Mouse (Mus musculus) kidney, adult 2 months (tissue): Measurements from ENCODE around the gene Tldc2. TPM values are rescaled to one million over a fixed set of nuclear protein-coding genes. Genes with fewer than 3 reads are reported as not detected.

Experiments used
- DNase-seq: peaks from one replicate; pipeline ENCODE4 v3.0.0; 2021
- H3K27ac ChIP-seq: fragments of 200-500 bp; 2 replicates; pipeline ENCODE4 v1.5.1; 2012; ENCODE audit warnings: low read depth, low read length, control low read depth, inconsistent platforms; ENCODE audit not compliant: insufficient read depth
- H3K27me3 ChIP-seq: fragments of 200-500 bp; replicated peaks from 2 replicates; pipeline ENCODE4 v1.6.1; 2012; ENCODE audit warnings: mild to moderate bottlenecking, moderate library complexity, low read length, inconsistent platforms; ENCODE audit not compliant: control insufficient read depth, insufficient read depth
- H3K36me3 ChIP-seq: fragments of 200-500 bp; 2 replicates; pipeline ENCODE4 v1.6.1; 2012; ENCODE audit warnings: mild to moderate bottlenecking, moderate library complexity, low read length, inconsistent platforms; ENCODE audit not compliant: control insufficient read depth, insufficient read depth
- H3K4me1 ChIP-seq: fragments of 200-500 bp; 2 replicates; pipeline ENCODE4 v1.6.1; 2011; ENCODE audit warnings: low read length; ENCODE audit not compliant: control insufficient read depth, insufficient read depth
- H3K4me3 ChIP-seq: fragments of 200-500 bp; 2 replicates; pipeline ENCODE4 v1.5.1; 2011; ENCODE audit warnings: mild to moderate bottlenecking, low read depth, low read length, control low read depth; ENCODE audit not compliant: insufficient read depth
- CTCF ChIP-seq: fragments of 200-500 bp; conservative IDR thresholded peaks from 2 replicates; pipeline ENCODE4 v1.5.1; 2011; ENCODE audit warnings: low read depth, mild to moderate bottlenecking, control low read depth, low read length, moderate library complexity, mixed read lengths; ENCODE audit not compliant: insufficient read depth, insufficient read length
- POLR2A ChIP-seq: fragments of 200-500 bp; IDR thresholded peaks from one replicate; pipeline ENCODE4 v1.6.1; 2011; ENCODE audit warnings: low read depth, low read length, control low read depth
- WGBS: fragments of 180-500 bp; shearing (Covaris S2); methylation state at CpG from one replicate; pipeline ENCODE4 v1.1.7; 2018; 5-methylcytosine and 5-hydroxymethylcytosine counted together
- polyA plus RNA-seq: library from polyadenylated mRNA; depleted of rRNA; stranded (reverse); fragments of >200 nt; gene quantifications from 2 replicates; pipeline ENCODE4 v1.2.3, GENCODE M21; 2012; rRNA removed

Gene Tldc2
- polyA plus RNA-seq, 1 experiment: 11.3 TPM

GRCm38 (mm10) chr2:157138808-157139207, 52.0 kb downstream of the Tldc2 start:
- TF ChIP-seq POLR2A (no peak), CTCF (no peak)
- H3K36me3 ChIP-seq: no peaks in the 10 kb centered on the region
- no peak for DNase-seq
- WGBS: 74% methylated on average over 5 of the region's 5 CpGs
- H3K4me1 ChIP-seq: no peaks in the 10 kb centered on the region
- no peak overlapping the region for H3K4me3 ChIP-seq
- no peaks in the 10 kb centered on the region for H3K27me3 ChIP-seq
- H3K27ac ChIP-seq: no peak overlapping the region

- no peak for DNase-seq
These were observed 52.5 kb downstream of the Tldc2 start for GRCm38 (mm10) chr2:157139251-157139802.

GRCm38 (mm10) chr2:157141962-157142361, 55.1 kb downstream of the Tldc2 start:
- 82% methylated on average over 4 of the region's 4 CpGs for WGBS
- no peak for TF ChIP-seq POLR2A
- no peak for TF ChIP-seq CTCF

More at GRCm38 (mm10) chr2:157139251-157139802, 52.5 kb downstream of the Tldc2 start:
- WGBS: 92% methylated on average over 5 of the region's 5 CpGs
- H3K27me3 ChIP-seq: no peaks in the 10 kb centered on the region
- H3K4me1 ChIP-seq: no peaks in the 10 kb centered on the region
- no peaks in the 10 kb centered on the region for H3K36me3 ChIP-seq
- H3K27ac ChIP-seq: no peak overlapping the region
- no peak overlapping the region for H3K4me3 ChIP-seq
- no peak for TF ChIP-seq CTCF
- no peak for TF ChIP-seq POLR2A

GRCm38 (mm10) chr2:157144132-157144531, 57.3 kb downstream of the Tldc2 start:
- Histone ChIP-seq H3K36me3 (no peaks in the 10 kb centered on the region), H3K27me3 (no peaks in the 10 kb centered on the region), H3K4me1 (no peaks in the 10 kb centered on the region), H3K27ac (no peak overlapping the region), H3K4me3 (no peak overlapping the region)
- DNase-seq: no peak
- TF ChIP-seq CTCF: no peak
- WGBS: 73% methylated on average over 5 of the region's 5 CpGs

More at GRCm38 (mm10) chr2:157141962-157142361, 55.1 kb downstream of the Tldc2 start:
- H3K27me3 ChIP-seq: no peaks in the 10 kb centered on the region
- no peaks in the 10 kb centered on the region for H3K4me1 ChIP-seq
- no peak for DNase-seq
- no peak overlapping the region for H3K4me3 ChIP-seq
- no peaks in the 10 kb centered on the region for H3K36me3 ChIP-seq
- H3K27ac ChIP-seq: no peak overlapping the region

- TF ChIP-seq POLR2A (no peak), CTCF (no peak)
- H3K27ac ChIP-seq: no peak overlapping the region
- H3K36me3 ChIP-seq: no peaks in the 10 kb centered on the region
- H3K4me3 ChIP-seq: no peak overlapping the region
- 55% methylated on average over 1 of the region's 1 CpGs for WGBS
- no peak for DNase-seq
- no peaks in the 10 kb centered on the region for H3K4me1 ChIP-seq
- no peaks in the 10 kb centered on the region for H3K27me3 ChIP-seq
These were observed 58.3 kb downstream of the Tldc2 start for GRCm38 (mm10) chr2:157145173-157145572.

Other genes with a start within 250 kb of the Tldc2 start
- gene Tgif2, start 247.0 kb upstream of the Tldc2 start, polyA plus RNA-seq: 3.8 and 4.6 TPM in 2 replicates
- gene 4930518I15Rik, start 229.1 kb upstream of the Tldc2 start, polyA plus RNA-seq: 1.1 and 1.2 TPM in 2 replicates
- gene Rab5if, start 223.9 kb upstream of the Tldc2 start, polyA plus RNA-seq: 127 and 129 TPM in 2 replicates
- gene Sla2, start 199.9 kb upstream of the Tldc2 start, polyA plus RNA-seq: 0.10 and 0.67 TPM in 2 replicates
- 97.8 and 102 TPM in 2 replicates for gene Ndrg3, start 95.0 kb upstream of the Tldc2 start, polyA plus RNA-seq
- 2.0 and 2.4 TPM in 2 replicates for gene Dsn1, start 79.9 kb upstream of the Tldc2 start, polyA plus RNA-seq
- gene Soga1, start 7.8 kb upstream of the Tldc2 start, polyA plus RNA-seq: 5.3 and 5.4 TPM in 2 replicates
- gene Samhd1, start 48.2 kb downstream of the Tldc2 start, polyA plus RNA-seq: 16.4 and 23.5 TPM in 2 replicates
- gene Rbl1, start 117.5 kb downstream of the Tldc2 start, polyA plus RNA-seq: 3.1 and 3.2 TPM in 2 replicates
- gene Rpn2, start 192.0 kb downstream of the Tldc2 start, polyA plus RNA-seq: 171 and 196 TPM in 2 replicates
- gene Mroh8, start 192.5 kb downstream of the Tldc2 start, polyA plus RNA-seq: 0.12 and 0.13 TPM in 2 replicates